Mouse (Mus musculus) hematopoietic stem cell, adult 5-6 weeks (primary cell): ENCODE data around the gene Rchy1. TPM values are rescaled to one million over a fixed set of nuclear protein-coding genes. Genes with fewer than 3 reads are reported as not detected.

ENCODE experiments used
- ATAC-seq, 2 experiments: fragments of 125-278 bp in 1 of 2; replicated peaks in 1 of 2; 2 replicates each; pipeline ENCODE4 v1.8.0; 2016 to 2017; ENCODE audit warnings: inconsistent platforms in 2 of 2, mild to moderate bottlenecking in 2 of 2, moderate number of reproducible peaks in 2 of 2, low read depth in 1 of 2, moderate TSS enrichment in 1 of 2; ENCODE audit not compliant: low FRiP score in 2 of 2, poor library complexity in 2 of 2, severe bottlenecking in 2 of 2, insufficient read depth in 1 of 2, low TSS enrichment in 1 of 2
- total RNA-seq: library from RNA; stranded (forward); fragments of 172-1452, 232-1000 nt; gene quantifications from 2 replicates; pipeline ENCODE4 v1.2.3, GENCODE M21; 2017

Rchy1 gene
- 48.3 and 56.4 TPM in 2 replicates for total RNA-seq

GRCm38 (mm10) chr5:91962639-91963440 is at the start of gene Rchy1:
Gene Rchy1, minus strand, starts transcription at chr5:91963068.
- ATAC-seq: peak; percentile 88

GRCm38 (mm10) chr5:92011756-92012155 is 48.9 kb upstream of the Rchy1 start:
- ATAC-seq: no peak

DNA sequence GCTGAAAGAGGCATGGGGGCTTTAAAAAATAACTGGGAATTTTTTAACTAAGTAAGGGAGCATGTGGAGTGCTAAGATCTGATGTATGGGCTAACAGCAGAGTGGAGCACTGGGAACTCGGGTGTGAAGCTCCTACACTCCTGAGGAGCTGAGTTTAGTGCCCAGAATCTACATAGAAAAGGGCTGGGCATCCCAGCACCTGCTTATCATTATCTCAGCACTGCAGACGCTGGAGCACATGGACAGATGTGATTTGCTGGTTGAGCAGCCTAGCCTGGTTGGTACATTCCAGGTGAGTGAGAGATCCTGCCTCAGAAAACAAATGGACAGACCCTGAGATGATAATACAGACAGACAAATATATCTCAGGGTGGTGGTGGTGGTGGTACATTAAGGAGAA is 47.0 kb upstream of the Rchy1 start:
- ATAC-seq: no peak

DNA sequence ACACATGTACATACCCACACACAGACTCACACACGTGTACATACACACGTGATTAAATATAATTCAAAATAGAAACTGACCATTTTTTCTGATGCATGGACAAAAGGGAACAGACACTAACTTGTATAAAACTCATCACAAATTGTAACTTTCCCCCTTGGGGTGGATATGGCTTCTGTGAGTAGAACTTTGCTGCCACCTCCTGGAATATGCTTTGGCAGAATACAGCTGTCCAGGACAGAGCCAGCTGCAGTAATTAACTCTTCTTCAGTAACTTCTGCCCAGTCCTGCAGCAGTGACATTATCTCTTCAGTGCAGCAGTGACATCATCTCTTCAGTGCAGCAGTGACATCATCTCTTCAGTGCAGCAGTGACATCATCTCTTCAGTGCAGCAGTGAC is 40.1 kb upstream of the Rchy1 start:
- ATAC-seq: peak; percentile 62 to 65

DNA sequence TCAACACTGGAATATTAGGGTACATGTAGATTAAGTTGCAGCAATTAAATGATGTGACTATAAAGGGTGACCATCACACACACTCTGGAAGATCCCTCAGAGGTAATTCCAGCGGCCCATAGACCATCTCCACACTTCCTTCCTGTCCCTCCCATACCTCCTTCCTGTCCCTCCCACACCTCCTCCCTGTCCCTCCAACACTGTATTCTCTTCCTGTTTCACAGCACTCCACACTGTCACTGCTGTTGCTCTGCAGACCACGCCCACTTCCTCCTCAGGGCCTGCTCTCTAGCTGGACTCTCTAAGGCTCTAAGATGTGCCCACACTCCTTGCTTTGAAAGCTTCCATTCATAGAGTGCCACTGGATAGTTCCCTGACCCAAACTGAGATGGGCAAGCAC is 37.9 kb upstream of the Rchy1 start:
- peak; percentile 83 to 92 for ATAC-seq

DNA sequence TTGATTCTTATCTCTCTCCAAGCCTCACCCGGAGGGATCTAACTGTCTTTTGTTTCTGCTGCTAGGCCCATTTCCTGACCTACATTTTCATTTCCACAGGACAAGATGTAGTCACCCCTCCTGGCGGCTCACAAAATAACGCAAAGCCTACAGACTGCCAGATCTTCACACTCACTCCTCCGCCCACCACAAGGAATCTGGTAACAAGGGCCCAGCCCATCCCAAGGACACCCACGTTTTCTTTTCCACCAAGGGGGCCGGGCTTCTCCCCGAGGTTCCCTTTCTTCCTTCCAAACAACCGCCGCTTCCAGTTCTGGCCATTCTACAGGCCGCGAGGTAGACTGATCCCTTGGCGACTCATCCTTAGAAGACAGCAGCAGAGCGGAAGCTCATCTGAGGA is 31.7 kb upstream of the Rchy1 start:
- no peak for ATAC-seq

- ATAC-seq: no peak
Measured at GRCm38 (mm10) chr5:91993061-91993460, 30.2 kb upstream of the Rchy1 start.

- no peak for ATAC-seq
Measured at GRCm38 (mm10) chr5:91991191-91991937, 28.5 kb upstream of the Rchy1 start.

- ATAC-seq: no peak
Measured at GRCm38 (mm10) chr5:91989261-91989660, 26.4 kb upstream of the Rchy1 start.

DNA sequence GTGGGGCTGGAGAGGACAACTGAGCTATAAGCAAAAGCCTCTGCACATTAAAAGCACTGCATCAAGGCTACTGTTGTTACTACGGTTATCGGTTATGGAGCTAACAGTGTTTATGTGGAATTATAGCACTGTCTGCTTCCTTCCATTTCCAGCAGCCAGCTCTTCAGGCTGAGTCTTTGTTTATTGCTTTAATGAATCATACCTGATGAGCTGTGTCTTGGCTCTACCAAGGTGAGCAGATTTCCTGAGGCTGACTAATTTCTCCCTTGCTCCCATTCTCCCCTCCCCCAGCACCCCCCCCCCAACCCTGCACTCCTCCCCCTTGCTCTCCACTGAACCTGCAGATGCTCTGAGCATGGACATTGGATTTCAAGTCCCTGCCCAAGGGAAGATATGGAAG is 24.9 kb upstream of the Rchy1 start:
- ATAC-seq: no peak

- ATAC-seq: no peak
Measured at GRCm38 (mm10) chr5:91987236-91987635, 24.4 kb upstream of the Rchy1 start, which contains the start of gene Odaph. Gene Odaph, plus strand, starts transcription at chr5:91987475.

- ATAC-seq: no peak
Measured at GRCm38 (mm10) chr5:91985721-91986120, 22.9 kb upstream of the Rchy1 start.

DNA sequence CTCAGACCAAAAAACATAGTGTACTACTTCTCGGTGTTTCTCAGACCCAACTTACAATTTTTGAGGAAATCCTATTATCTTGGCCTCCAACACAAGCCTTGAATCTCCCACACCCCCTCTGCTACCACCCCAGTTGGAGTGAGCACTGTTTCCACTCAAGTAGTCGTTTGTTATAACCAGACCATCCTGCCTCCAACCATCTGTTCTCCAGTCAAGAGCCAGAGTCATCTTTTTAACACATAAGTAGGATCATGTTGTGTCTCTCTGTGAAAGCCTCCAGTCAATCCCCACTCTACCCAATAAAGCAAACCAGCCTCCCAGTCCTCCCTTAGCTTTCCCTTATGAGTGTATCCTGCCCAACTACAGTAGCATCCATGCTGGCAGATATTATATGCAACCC is 20.6 kb upstream of the Rchy1 start:
- ATAC-seq: no peak

DNA sequence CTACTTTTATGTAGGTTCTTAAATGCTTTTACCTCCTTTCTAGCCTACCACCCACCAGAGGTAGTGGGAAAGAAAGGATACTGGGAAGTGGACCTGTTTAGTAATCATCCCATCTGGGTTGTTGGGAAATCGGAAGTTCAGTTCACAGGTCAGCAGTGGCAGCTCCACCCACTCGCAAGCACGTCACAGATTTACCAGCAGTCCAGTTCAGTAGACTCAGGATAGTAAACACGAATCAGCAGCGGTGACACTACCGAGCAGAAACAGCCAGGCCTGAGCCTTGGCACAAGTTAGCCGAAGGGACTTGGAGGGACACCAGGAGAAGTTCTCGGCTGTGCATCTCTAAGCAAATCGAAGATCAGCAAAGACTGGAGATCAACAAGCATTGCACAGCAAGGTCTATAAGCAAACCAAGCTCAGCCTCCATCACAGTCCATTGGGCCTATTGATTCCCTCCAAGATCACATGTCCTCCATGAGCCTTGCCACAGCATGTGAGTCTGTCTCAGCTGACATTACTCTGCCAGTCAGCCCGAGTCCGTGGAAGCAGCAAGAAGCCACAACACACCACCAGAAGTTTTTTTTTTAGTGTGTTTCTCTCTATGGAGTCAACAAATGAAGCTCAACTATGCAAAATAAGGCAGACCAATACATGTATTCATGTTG is 18.4 kb upstream of the Rchy1 start:
- no peak for ATAC-seq

GRCm38 (mm10) chr5:91977397-91977770 is 14.5 kb upstream of the Rchy1 start:
- no peak for ATAC-seq

- ATAC-seq: no peak
Measured at GRCm38 (mm10) chr5:91976566-91977396, 13.9 kb upstream of the Rchy1 start.

GRCm38 (mm10) chr5:91975758-91976157 is 12.9 kb upstream of the Rchy1 start:
- ATAC-seq: no peak
